Mouse (Mus musculus) forelimb bud, embryonic 11.5 days (tissue): ENCODE results near the gene Dusp18.

Experiments
- DNase-seq: peaks from one replicate; pipeline ENCODE4 v3.0.0-alpha.2; 2012; ENCODE audit warnings: low read depth, low spot score

Dusp18 gene

GRCm38 (mm10) chr11:3894406-3895281, at the start of gene Dusp18, which contains the start of gene 4921536K21Rik:
Dusp18 (plus strand) TSS chr11:3895240.
4921536K21Rik (minus strand) TSS chr11:3895098.
- DNase-seq: peak; percentile 94

GRCm38 (mm10) chr11:3846351-3846750, 48.7 kb upstream of the Dusp18 start:
- no peak for DNase-seq

GRCm38 (mm10) chr11:3849469-3850314, 45.3 kb upstream of the Dusp18 start:
- no peak for DNase-seq

GRCm38 (mm10) chr11:3850315-3850614, 44.8 kb upstream of the Dusp18 start:
- no peak for DNase-seq

DNA sequence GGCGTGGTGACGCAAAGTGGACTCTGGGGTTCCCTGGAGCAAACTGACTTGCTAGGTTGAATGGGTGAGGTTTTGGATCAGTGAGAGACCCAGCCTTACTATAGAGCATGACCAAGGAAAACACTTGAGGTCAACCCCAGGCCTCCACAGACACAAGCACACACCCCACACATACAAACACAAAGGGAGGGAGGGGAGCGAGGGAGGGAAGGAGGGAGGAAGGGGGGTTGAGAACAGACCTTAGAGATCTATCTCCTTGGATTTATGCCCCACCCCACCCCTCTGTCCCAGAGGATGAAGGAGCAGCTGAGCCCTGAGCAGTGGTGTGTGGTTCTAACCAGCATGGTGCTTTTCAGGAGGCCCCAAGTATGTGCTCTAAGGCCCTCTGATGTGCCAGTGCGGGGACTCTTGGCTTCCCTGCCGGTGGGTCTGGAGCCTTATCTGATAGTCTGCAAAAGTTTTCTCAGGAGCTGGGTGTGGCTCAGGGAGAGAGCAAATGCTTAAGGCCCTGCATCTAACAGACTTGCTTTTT, 44.2 kb upstream of the Dusp18 start:
- no peak for DNase-seq

- no peak for DNase-seq
These were observed 43.2 kb upstream of the Dusp18 start for GRCm38 (mm10) chr11:3851872-3852271.

DNA sequence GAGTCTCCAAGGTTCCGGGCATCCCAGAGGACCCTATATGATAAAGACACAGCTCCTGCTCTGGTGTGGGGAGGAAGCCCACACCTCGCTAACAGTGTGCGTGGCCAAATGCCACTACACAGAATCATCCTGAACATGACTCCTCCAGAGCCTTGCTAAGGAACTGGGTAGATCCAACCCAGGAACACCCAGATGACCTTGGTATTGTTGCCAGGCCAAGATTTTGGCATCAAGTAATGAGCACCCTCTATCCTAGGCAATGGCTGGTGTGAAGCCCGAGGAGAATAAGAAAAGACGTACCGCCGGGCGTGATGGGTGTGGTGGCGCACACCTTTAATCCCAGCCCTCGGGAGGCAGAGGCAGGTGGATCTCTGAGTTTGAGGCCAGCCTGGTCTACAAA, 42.0 kb upstream of the Dusp18 start:
- DNase-seq: no peak

DNA sequence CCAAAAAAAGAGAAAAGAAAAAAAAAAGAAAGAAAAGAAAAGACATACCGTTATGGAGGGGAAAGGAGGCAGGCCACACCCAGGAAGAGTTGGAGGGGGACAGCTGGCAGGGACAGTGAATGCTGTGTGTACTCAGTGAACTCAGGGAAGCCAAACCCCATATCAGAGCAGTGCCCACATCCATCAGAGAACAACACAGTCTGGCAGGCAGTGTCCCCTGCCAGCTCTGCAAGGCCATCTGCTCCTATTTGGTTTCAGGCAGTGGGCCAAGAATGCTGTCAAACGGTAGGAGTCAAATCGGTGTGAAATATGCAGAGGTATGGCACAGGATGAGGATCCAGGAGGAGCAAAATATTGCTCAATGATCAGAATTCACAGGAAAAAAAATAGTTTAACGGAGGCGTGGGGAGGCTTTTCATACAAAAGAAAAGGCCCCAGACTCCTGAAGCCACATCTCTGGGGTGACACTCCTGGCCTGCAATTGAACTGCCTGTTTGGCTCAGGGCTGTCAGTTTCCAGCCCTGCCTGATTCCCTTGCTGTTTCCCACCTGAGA, 41.5 kb upstream of the Dusp18 start:
- DNase-seq: no peak

DNA sequence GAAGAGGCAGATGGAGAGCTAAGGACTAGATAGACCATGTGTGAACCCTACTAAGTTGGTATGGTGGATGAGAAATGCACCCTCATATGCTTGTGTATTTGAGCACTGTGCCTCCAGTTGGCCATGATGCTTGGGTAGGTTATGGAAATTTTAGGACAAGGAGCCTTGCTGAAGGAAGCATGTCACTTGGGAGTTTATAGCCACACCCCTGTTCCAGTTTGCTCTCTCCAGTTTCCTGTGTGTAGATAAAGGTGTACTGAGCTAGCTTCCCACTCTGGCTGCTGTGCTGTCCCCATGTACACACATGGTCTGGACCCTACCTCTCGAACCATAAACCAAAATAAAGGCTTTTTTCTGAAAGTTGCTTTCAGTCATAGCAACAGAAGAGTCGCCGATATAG, 40.9 kb upstream of the Dusp18 start:
- no peak for DNase-seq

DNA sequence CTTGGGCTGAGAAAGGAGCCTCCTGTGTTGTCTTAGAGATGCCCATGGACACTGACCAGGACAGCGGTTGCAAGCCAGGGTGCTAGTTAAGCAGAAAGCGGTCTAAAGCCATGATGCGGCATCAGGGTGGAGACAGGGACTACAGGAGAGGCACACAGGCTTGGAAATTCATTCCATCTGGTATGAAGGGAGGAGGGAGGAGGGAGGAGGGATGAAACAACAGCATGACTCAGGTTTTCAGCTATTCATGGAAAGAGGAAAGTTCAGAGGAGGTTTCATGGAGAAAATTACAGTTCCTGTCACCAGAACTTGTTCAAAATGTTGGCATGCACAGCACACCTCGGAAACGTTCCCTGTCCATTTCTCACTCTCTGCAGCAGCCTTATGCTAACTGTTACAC, 39.2 kb upstream of the Dusp18 start:
- no peak for DNase-seq

GRCm38 (mm10) chr11:3857902-3858301, 37.1 kb upstream of the Dusp18 start:
- DNase-seq: no peak

DNA sequence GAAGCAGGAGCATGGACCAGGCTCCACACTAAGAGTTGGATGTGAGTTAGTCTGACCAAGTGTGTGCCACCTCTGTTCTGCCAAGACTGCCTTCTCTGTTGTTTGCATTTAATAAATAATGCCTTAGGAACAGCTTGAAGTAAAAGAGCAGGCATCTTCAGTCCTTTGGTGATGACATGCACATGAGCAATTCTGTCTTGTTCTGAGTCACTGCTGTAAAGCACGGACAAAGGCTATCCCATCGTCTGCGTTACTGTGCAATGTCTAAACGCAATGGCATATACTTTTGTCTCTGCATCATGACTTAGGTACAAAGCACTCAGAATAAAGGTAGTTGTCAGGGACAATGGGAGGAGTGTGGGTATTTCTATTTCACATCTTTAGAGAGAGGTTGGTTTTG, 35.3 kb upstream of the Dusp18 start:
- no peak for DNase-seq

DNA sequence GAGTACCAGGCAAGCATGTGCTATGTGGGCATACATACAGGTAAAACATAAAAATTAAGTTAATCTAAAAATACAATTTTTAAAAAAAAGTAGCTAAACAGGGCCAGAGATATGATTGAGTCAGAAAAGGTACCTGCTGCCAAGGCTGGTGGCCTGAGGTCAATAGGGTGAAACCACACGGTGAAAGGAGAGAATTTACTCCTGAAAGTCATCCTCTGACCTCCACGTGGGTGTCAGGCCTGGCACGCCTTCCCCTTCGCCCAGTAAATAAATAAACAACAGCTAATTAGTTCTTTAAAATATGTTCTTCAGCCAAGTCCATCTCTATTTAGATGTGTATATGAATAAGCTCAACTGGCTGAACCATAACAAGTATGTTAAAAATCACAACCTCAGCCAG, 34.7 kb upstream of the Dusp18 start:
- no peak for DNase-seq

DNA sequence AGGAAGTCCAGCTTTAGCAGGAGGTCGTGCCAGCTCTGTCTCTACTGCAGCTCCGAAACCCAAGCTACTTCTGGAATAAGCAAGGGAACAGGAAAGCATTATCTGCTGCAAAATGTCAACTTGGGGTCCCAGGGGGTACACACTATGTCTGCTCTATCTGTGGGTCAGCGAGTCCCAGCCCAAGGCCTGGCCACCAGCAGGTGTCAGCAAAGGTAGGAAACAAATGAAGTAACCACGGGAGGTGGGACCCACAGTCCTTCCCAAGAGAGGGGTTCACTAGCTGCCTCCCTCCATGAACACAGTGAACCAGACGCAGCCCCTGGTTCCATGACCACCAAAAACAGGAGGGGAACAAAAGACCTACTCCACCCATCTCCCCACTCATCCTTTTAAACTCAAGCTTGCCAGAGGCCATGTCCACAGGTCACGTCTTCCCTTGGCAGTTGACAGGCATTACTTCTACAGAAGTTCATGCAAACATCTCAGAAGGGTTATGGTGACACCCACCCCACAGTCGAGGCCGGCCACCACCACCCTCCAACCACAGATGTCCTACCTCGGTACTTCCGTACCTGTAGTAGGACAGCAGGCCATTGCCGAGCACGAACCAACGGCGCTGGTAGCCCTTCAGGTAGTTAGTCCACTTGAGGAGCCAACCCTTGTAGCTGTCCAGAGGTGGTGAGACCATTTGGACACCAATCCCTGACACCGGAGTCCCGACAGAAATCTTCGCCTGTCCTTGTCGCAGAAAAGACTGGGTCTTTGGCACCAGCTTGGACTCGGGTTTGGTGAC, 32.2 kb upstream of the Dusp18 start:
- no peak for DNase-seq

- peak; percentile 60 for DNase-seq
These were observed 31.5 kb upstream of the Dusp18 start, which contains the start of gene Osbp2 for GRCm38 (mm10) chr11:3863454-3864112. Osbp2 (minus strand) TSS chr11:3863903.

- DNase-seq: peak; percentile 54
These were observed 30.7 kb upstream of the Dusp18 start for GRCm38 (mm10) chr11:3864343-3864742.

DNA sequence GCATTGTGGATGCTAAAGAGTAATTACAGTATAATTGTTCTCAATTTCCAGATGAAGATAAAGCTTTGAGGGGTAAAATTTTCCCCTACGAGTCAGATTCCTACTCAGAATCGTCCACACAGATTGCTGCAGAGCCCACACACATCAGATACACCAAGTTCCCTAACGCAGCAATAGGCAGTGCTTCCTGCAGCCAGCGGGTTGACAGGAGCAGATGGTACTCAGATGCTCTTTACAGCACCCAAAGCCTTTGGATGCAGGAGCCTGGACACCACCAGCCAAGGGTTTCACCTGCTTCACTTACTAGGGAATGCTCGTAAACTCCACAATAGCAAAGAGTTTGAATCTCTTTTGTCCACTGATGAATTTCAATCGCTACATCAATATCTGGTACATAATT, 18.6 kb upstream of the Dusp18 start:
- DNase-seq: no peak

DNA sequence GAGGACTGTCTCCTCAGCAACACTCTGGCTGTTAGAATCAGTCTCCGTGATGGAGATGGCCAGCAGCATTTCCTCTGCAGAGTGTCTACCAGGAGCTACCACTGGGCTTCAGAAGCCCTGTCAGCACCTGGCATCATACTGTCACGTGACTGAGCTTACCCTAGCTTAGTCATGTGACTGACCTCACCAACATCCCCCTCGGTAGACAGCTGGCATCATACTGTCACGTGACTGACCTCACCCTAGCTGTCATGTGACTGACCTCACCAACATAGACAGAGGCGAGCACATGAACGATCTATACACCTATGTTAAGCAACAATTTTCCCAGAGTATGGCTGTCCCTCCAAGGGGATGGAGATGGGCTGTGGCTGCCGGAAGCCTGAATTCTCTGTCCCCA, 16.4 kb upstream of the Dusp18 start:
- DNase-seq: no peak

DNA sequence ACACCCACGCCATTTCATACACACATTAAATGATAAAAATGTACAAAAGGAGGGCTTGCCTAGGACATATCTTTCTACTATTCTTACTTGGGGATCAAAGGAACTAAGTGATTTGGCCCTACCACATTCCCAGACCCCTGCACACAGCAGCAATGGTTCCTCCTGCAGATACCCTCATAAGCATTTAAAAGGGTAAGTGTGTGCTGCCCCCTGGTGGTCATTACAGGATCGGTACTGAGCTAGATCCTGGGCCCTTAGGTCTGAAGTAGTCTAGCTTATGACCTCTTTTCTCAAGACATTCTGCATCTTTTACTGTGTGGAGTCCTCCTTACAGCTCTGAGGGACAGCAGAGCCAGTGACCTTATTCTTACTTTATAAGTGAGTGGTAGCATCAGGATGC, 15.2 kb upstream of the Dusp18 start:
- peak; percentile 80 for DNase-seq

GRCm38 (mm10) chr11:3883711-3884110, 11.3 kb upstream of the Dusp18 start:
- DNase-seq: no peak

DNA sequence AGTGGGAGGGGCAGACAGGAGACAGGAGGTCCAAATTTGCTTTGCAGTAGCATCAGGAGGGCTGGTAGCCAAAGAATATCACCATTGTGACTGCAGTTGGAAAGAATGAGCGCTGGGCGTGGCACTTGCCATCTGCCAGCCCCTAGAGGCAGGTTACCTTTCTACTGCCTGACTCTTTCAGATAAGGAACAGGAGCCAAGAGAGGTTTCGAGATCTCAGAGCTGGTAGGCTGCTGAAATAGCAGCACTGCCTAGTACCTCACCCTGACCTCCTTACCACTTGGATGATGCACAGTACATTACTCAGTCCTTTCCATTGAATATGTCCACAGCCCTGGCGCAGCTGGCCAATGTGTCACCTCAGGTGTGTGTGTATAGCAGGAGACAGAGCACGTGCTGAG, 7.7 kb upstream of the Dusp18 start:
- DNase-seq: no peak
